Mouse (Mus musculus): Measurements from ENCODE around the gene Eri3. TPM values are rescaled to one million over a fixed set of nuclear protein-coding genes. Genes with fewer than 3 reads are reported as not detected.

Eri3 gene
- polyA plus RNA-seq, 1 experiment from 2014 or later = 135 TPM

DNA sequence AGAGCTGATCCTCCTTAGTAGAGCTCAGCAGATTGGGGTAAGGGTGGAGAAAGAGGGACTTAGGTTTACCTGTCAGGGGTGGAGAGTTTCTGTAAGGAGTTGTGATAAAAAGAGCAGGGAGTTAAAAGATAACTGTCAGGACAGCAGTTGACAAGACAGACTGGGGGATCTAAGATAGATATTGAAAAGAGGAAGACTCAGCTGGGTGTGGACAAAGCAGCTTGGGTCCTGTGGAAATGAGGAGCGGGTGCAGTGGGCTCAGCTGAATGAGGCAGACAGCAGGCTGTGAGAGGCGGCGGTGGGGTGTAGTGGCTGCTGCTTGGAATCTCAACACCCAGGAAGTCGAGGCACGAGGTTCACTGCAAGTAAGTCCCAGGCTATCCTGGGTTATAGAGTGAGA lies 72.1 kb downstream of the Eri3 start:
- no peaks in the 10 kb centered on the region for H3K36me3 ChIP-seq (ENCODE audit: control insufficient read depth, insufficient read depth, low read length)
- H3K9me3 ChIP-seq (ENCODE audit: control insufficient read depth, low read length) = no peaks in the 10 kb centered on the region
- no peak overlapping the region for H3K9ac ChIP-seq (ENCODE audit: low read length)
- 90% methylated on average over 5 of the region's 5 CpGs for WGBS
- no peak overlapping the region for H3K4me2 ChIP-seq (ENCODE audit: low read depth)
- ATAC-seq (ENCODE audit: insufficient read depth, low FRiP score, low TSS enrichment) (no peak), DNase-seq (ENCODE audit: low spot score) (no peak)
- H3K4me1 ChIP-seq (ENCODE audit: control insufficient read depth, insufficient read depth, low read length) = 0 out of 2 replicates have a peak, but pooled peaks cover 3% of the 10 kb centered on the region
- no peaks in the 10 kb centered on the region for H3K27me3 ChIP-seq (ENCODE audit: control insufficient read depth, insufficient read depth, low read length)
- H3K4me3 ChIP-seq (ENCODE audit: low read depth, low read length) = no peak overlapping the region
- H3K27ac ChIP-seq (ENCODE audit: low read depth, low read length) = no peak overlapping the region

DNA sequence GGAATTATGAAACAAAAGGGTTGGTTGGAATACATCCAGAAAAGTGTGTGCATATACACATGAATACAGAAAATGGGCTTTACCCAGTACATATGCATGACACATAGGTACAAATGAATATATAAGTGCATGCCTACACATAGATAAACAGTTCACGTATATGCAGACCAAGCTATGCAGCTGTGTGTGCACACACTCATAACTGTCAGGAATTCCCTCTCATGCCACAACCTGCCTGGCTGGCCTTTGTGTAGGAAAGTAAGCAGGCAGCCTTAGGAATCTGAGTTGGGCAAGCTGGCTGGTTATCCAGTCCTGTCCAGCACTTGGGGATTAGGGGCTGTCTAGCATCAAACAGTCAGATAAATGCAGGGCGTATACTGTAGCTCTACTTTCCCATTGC lies 72.9 kb downstream of the Eri3 start:
- no peak overlapping the region for H3K4me3 ChIP-seq (ENCODE audit: low read depth, low read length)
- H3K9me3 ChIP-seq (ENCODE audit: control insufficient read depth, low read length) = no peaks in the 10 kb centered on the region
- no peaks in the 10 kb centered on the region for H3K36me3 ChIP-seq (ENCODE audit: control insufficient read depth, insufficient read depth, low read length)
- no peak overlapping the region for H3K27ac ChIP-seq (ENCODE audit: low read depth, low read length)
- no peak overlapping the region for H3K9ac ChIP-seq (ENCODE audit: low read length)
- ATAC-seq (ENCODE audit: insufficient read depth, low FRiP score, low TSS enrichment) (no peak), DNase-seq (ENCODE audit: low spot score) (no peak)
- 0 out of 2 replicates have a peak, but pooled peaks cover 3% of the 10 kb centered on the region for H3K4me1 ChIP-seq (ENCODE audit: control insufficient read depth, insufficient read depth, low read length)
- no peak overlapping the region for H3K4me2 ChIP-seq (ENCODE audit: low read depth)
- 68% methylated on average over 2 of the region's 2 CpGs for WGBS
- no peaks in the 10 kb centered on the region for H3K27me3 ChIP-seq (ENCODE audit: control insufficient read depth, insufficient read depth, low read length)

DNA sequence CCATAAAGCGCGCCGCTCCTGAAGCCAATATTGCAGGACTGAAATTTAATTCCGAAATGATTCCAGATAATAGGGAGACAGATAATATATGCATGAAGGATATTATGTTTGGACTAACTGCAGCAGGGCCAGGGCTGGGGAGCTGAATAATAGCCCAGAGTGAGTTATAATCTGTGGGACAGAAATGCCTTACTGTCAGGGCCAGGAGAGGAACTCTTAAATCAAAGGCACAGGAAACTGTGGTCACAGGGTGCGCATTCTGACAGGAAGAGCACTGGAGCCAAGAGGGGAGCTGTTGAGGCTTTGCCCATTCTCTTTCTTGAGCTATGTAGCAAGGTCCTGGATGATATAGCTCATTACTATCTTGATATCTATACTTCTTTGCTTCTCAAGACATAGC lies 74.5 kb downstream of the Eri3 start:
- DNase-seq (ENCODE audit: low spot score) (no peak), ATAC-seq (ENCODE audit: insufficient read depth, low FRiP score, low TSS enrichment) (no peak)
- 0 out of 2 replicates have a peak, but pooled peaks cover 3% of the 10 kb centered on the region for H3K4me1 ChIP-seq (ENCODE audit: control insufficient read depth, insufficient read depth, low read length)
- no peak overlapping the region for H3K27ac ChIP-seq (ENCODE audit: low read depth, low read length)
- no peaks in the 10 kb centered on the region for H3K36me3 ChIP-seq (ENCODE audit: control insufficient read depth, insufficient read depth, low read length)
- WGBS = 79% methylated on average over 5 of the region's 5 CpGs
- no peak overlapping the region for H3K4me2 ChIP-seq (ENCODE audit: low read depth)
- no peaks in the 10 kb centered on the region for H3K9me3 ChIP-seq (ENCODE audit: control insufficient read depth, low read length)
- no peaks in the 10 kb centered on the region for H3K27me3 ChIP-seq (ENCODE audit: control insufficient read depth, insufficient read depth, low read length)
- no peak overlapping the region for H3K9ac ChIP-seq (ENCODE audit: low read length)
- H3K4me3 ChIP-seq (ENCODE audit: low read depth, low read length) = no peak overlapping the region

DNA sequence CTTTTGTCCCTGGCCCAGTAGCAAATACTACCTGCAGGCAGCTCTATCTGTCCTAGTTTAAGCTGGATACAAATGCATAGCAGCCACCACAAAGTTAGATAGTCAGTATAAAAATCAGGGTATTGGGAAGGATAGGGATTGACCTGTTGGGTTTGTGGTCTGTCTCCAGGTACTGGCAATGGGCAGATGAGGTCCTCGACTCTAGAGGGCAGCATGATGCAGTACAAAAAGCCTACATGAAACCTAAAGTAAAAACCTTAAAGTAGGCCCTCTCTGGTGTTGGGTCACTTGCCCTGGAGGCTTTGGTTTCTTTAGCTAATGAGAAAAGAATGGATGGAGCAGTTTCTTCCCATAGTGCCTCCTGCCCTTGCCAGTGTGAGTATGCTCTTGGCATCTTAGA lies 78.3 kb downstream of the Eri3 start:
- peaks cover 6% of the 10 kb centered on the region; the same call in 1 of the 2 replicates for H3K4me1 ChIP-seq (ENCODE audit: control insufficient read depth, insufficient read depth, low read length)
- H3K36me3 ChIP-seq (ENCODE audit: control insufficient read depth, insufficient read depth, low read length) = no peaks in the 10 kb centered on the region
- no peaks in the 10 kb centered on the region for H3K27me3 ChIP-seq (ENCODE audit: control insufficient read depth, insufficient read depth, low read length)
- ATAC-seq (ENCODE audit: insufficient read depth, low FRiP score, low TSS enrichment) (no peak), DNase-seq (ENCODE audit: low spot score) (no peak)
- H3K9me3 ChIP-seq (ENCODE audit: control insufficient read depth, low read length) = no peaks in the 10 kb centered on the region
- WGBS = 33% methylated on average over 1 of the region's 1 CpGs
- H3K27ac ChIP-seq (ENCODE audit: low read depth, low read length) = no peak overlapping the region
- no peak overlapping the region for H3K4me3 ChIP-seq (ENCODE audit: low read depth, low read length)
- no peak overlapping the region for H3K4me2 ChIP-seq (ENCODE audit: low read depth)
- no peak overlapping the region for H3K9ac ChIP-seq (ENCODE audit: low read length)

DNA sequence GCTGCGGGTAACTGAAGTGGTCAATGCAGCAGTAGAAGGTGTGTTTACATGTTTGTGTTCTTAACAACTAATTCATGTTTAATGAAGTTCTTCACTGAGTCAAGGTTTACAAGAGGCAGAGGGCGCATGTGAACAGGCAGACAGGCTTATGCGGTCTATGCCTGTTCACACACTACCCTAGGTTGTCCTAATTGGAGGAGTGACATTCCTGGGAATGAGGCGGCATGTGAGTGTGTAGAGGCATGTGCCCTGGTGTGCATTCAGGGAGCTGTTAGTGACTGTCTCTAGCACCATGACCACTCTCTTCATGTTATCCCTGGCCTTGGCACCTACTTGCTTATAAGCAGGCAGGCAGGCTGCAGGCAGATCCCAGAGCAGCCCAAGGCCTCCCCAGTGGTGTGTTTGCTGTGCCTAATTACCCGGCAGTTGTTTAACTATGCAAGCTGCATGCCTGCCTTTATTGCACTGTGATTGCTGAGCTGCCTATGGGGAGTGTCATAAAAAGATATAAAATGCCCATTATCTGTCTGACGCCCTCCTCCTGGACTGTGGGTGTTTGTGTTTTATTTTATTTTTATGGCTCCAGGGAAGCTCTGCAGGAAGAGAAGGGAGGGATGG lies 80.0 kb downstream of the Eri3 start:
- 32% methylated on average over 6 of the region's 6 CpGs for WGBS
- Histone ChIP-seq H3K9me3 (ENCODE audit: control insufficient read depth, low read length) (no peaks in the 10 kb centered on the region), H3K9ac (ENCODE audit: low read length) (0 out of 2 replicates have a peak overlapping the region, but pooled peaks have one; percentile 6), H3K4me1 (ENCODE audit: control insufficient read depth, insufficient read depth, low read length) (peaks cover 6% of the 10 kb centered on the region; the same call in 1 of the 2 replicates), H3K4me3 (ENCODE audit: low read depth, low read length) (no peak overlapping the region), H3K36me3 (ENCODE audit: control insufficient read depth, insufficient read depth, low read length) (no peaks in the 10 kb centered on the region), H3K4me2 (ENCODE audit: low read depth) (no peak overlapping the region), H3K27me3 (ENCODE audit: control insufficient read depth, insufficient read depth, low read length) (no peaks in the 10 kb centered on the region), H3K27ac (ENCODE audit: low read depth, low read length) (no peak overlapping the region)
- DNase-seq (ENCODE audit: low spot score) = no peak
- ATAC-seq (ENCODE audit: insufficient read depth, low FRiP score, low TSS enrichment) = no peak

DNA sequence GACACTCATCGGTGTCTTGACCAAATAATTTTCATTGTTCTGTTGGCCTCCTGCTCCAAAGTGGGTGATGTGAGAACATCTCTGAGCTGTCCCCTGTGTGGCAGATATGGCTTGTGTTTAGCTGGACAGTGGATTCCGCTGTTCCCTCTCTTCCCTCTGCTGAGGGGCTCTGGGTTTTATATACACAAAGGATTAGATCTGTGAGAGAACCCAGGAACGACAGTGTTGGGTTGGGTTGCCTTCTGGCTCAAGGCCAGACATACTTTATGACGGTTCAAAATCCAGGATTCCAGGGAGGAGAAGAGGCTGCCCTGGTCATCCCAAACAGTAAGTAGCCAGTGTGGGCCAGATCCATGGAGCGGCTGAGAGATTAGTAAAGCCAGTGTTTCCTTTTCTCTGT lies 83.4 kb downstream of the Eri3 start:
- H3K4me3 ChIP-seq (ENCODE audit: low read depth, low read length) = no peak overlapping the region
- H3K36me3 ChIP-seq (ENCODE audit: control insufficient read depth, insufficient read depth, low read length) = no peaks in the 10 kb centered on the region
- DNase-seq (ENCODE audit: low spot score) (no peak), ATAC-seq (ENCODE audit: insufficient read depth, low FRiP score, low TSS enrichment) (no peak)
- H3K27me3 ChIP-seq (ENCODE audit: control insufficient read depth, insufficient read depth, low read length) = no peaks in the 10 kb centered on the region
- no peak overlapping the region for H3K9ac ChIP-seq (ENCODE audit: low read length)
- no peak overlapping the region for H3K4me2 ChIP-seq (ENCODE audit: low read depth)
- 81% methylated on average over 5 of the region's 5 CpGs for WGBS
- no peak overlapping the region for H3K27ac ChIP-seq (ENCODE audit: low read depth, low read length)
- peaks cover 8% of the 10 kb centered on the region; the same call in 1 of the 2 replicates for H3K4me1 ChIP-seq (ENCODE audit: control insufficient read depth, insufficient read depth, low read length)
- no peaks in the 10 kb centered on the region for H3K9me3 ChIP-seq (ENCODE audit: control insufficient read depth, low read length)

DNA sequence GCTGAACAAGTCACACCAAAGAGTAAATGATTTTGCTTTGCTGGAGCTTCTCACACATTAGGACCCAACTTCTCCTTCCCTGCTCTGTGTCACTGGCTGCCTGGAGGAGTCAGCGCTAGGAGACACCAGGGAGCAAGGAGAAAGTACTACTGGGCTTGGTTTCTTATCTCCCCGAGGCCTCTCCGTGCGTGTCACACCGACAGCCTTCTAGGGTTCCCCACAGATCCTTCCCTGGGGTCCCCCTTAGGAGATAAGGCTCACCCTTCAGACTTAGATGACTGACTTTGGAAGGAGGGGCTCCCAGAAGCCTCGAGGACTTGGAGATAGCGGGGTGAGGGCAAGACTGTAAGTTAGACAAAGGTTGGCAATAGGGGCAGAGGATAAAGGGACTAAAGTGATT lies 84.5 kb downstream of the Eri3 start:
- Histone ChIP-seq H3K4me3 (ENCODE audit: low read depth, low read length) (no peak overlapping the region), H3K27ac (ENCODE audit: low read depth, low read length) (no peak overlapping the region), H3K36me3 (ENCODE audit: control insufficient read depth, insufficient read depth, low read length) (no peaks in the 10 kb centered on the region), H3K4me2 (ENCODE audit: low read depth) (no peak overlapping the region), H3K9me3 (ENCODE audit: control insufficient read depth, low read length) (no peaks in the 10 kb centered on the region), H3K4me1 (ENCODE audit: control insufficient read depth, insufficient read depth, low read length) (peaks cover 8% of the 10 kb centered on the region; the same call in 1 of the 2 replicates), H3K27me3 (ENCODE audit: control insufficient read depth, insufficient read depth, low read length) (no peaks in the 10 kb centered on the region), H3K9ac (ENCODE audit: low read length) (no peak overlapping the region)
- no peak for DNase-seq (ENCODE audit: low spot score)
- 90% methylated on average over 7 of the region's 7 CpGs for WGBS
- ATAC-seq (ENCODE audit: insufficient read depth, low FRiP score, low TSS enrichment) = no peak

DNA sequence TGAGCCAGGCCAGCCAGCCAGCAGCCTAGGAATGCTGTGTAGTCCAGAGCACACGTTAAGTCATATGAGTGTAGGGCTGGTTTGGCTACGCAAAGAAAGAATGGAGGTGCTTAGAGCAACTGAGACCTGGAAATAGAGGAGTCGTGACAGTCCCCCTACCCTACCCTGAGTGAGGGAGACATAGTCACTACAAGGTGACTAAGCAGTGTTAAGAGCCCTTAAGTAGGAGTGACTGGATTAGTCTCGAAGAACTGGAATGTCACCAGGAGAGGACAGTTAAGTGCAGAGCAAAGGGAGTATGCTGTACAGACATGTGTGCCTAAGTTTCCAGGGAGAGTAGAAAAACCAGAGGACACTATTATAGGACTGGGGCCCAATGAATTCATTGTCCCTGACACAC lies 86.0 kb downstream of the Eri3 start:
- Histone ChIP-seq H3K9me3 (ENCODE audit: control insufficient read depth, low read length) (no peaks in the 10 kb centered on the region), H3K4me3 (ENCODE audit: low read depth, low read length) (no peak overlapping the region), H3K27me3 (ENCODE audit: control insufficient read depth, insufficient read depth, low read length) (no peaks in the 10 kb centered on the region), H3K36me3 (ENCODE audit: control insufficient read depth, insufficient read depth, low read length) (no peaks in the 10 kb centered on the region), H3K4me2 (ENCODE audit: low read depth) (no peak overlapping the region), H3K27ac (ENCODE audit: low read depth, low read length) (no peak overlapping the region), H3K4me1 (ENCODE audit: control insufficient read depth, insufficient read depth, low read length) (0 out of 2 replicates have a peak, but pooled peaks cover 2% of the 10 kb centered on the region), H3K9ac (ENCODE audit: low read length) (no peak overlapping the region)
- 92% methylated on average over 4 of the region's 4 CpGs for WGBS
- DNase-seq (ENCODE audit: low spot score) (no peak), ATAC-seq (ENCODE audit: insufficient read depth, low FRiP score, low TSS enrichment) (no peak)

DNA sequence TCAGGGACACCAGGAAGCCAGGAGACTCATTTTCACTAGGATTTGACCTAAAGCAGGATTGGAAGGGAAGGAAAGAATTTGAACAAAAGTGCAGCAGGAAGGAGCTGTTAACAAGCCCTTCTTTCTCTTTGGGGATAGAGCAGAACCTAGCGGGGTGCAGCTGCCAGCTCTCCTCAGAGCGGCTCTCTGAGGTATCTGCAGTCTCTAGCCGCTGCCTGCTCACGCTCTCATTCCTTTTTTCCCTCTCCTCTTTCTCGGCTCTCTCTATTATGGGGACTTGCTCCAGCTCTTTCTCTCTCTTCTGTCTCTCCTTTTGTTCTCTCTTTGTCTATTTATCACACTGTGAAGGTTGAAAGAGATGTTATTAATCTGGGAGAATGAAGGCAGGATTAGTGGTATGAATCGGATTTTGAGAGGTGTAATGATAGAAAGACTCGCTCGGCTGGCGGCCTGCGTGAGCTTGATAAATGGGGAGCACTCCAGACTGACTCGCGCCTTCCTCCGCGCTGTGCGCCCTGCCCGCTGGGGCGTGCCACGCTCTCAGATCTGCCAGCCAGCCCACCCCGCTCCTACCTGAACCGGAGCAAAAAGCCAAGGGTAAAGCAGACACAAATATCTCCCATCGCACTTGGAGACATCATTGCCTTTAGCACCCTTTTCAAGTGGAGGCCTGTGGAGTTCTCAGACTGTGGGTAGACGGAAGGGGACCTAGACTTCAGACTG lies 86.9 kb downstream of the Eri3 start:
- WGBS = 64% methylated on average over 22 of the region's 22 CpGs
- H3K9me3 ChIP-seq (ENCODE audit: control insufficient read depth, low read length) = no peaks in the 10 kb centered on the region
- peak; percentile 50 for DNase-seq (ENCODE audit: low spot score)
- H3K4me1 ChIP-seq (ENCODE audit: control insufficient read depth, insufficient read depth, low read length) = 0 out of 2 replicates have a peak, but pooled peaks cover 2% of the 10 kb centered on the region
- ATAC-seq (ENCODE audit: insufficient read depth, low FRiP score, low TSS enrichment) = no peak
- no peak overlapping the region for H3K4me2 ChIP-seq (ENCODE audit: low read depth)
- no peak overlapping the region for H3K4me3 ChIP-seq (ENCODE audit: low read depth, low read length)
- H3K9ac ChIP-seq (ENCODE audit: low read length) = no peak overlapping the region
- peak overlapping the region; percentile 37; the same call in 1 of the 2 replicates for H3K27ac ChIP-seq (ENCODE audit: low read depth, low read length)
- H3K36me3 ChIP-seq (ENCODE audit: control insufficient read depth, insufficient read depth, low read length) = no peaks in the 10 kb centered on the region
- no peaks in the 10 kb centered on the region for H3K27me3 ChIP-seq (ENCODE audit: control insufficient read depth, insufficient read depth, low read length)
